15 mouse cellular contexts compared by ENCODE assay signal in the genomic region with DNA sequence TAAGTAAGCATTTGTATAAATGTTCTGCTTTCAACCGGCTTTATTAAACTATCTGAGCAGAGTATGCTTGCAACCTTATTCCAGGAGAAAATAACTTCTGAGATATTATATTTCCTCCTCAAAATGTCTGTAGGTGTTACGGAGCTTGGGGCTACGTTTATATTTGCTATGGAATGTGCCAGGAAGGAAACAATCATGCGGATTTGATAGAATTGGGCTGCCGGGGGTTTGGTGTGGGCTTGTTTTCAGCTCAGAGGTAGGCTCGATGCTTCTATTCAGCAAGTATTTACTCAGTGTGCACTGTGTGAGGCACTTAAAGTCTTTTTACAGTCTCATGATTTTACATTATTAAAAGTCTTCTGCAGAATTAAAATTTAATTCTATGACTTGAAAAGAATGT. TPM values are rescaled to one million over a fixed set of nuclear protein-coding genes. Genes with fewer than 3 reads are reported as not detected.
"Had no signal": no experiment of that assay in that cellular context is flagged by ENCODE, and none has a peak within 500 bp of the region (broad histone marks: within the 10 kb centered on the region; RNA-seq: fewer than 3 reads in every experiment).

No protein-coding gene starts in this region.

- H3K4me2 ChIP-seq: liver, embryonic 12.5 days; lung, embryonic 15.5 days; midbrain, embryonic 11.5 days; midbrain, embryonic 15.5 days; neural tube, embryonic 12.5 days had no signal

- H3K9me3 ChIP-seq: liver, embryonic 12.5 days; lung, embryonic 15.5 days; megakaryocyte, embryonic 14.5 days; midbrain, embryonic 15.5 days; neural tube, embryonic 12.5 days had no signal

- DNase-seq: kidney, adult 8-10 months; kidney, postnatal 25 days; lung, postnatal 36 days; retina, postnatal 1 day; thymus, postnatal 4 days had no signal

- H3K4me3 ChIP-seq: left cerebral cortex, adult 2 months; liver, embryonic 12.5 days; lung, embryonic 15.5 days; megakaryocyte, embryonic 14.5 days; midbrain, embryonic 15.5 days; neural tube, embryonic 12.5 days had no signal

- H3K9ac ChIP-seq: liver, embryonic 12.5 days; lung, embryonic 15.5 days; midbrain, embryonic 15.5 days; neural tube, embryonic 12.5 days had no signal

- H3K4me1 ChIP-seq: neural tube, embryonic 12.5 days had no signal

- H3K27ac ChIP-seq: left cerebral cortex, adult 2 months; liver, embryonic 12.5 days; lung, embryonic 15.5 days; midbrain, embryonic 15.5 days; neural tube, embryonic 12.5 days had no signal

- ATAC-seq: intestine, postnatal 0 days; liver, embryonic 12.5 days; midbrain, embryonic 15.5 days had no signal

- H3K27me3 ChIP-seq: liver, embryonic 12.5 days; lung, embryonic 15.5 days; midbrain, embryonic 15.5 days; neural tube, embryonic 12.5 days had no signal

- H3K36me3 ChIP-seq: liver, embryonic 12.5 days; lung, embryonic 15.5 days; midbrain, embryonic 15.5 days; neural tube, embryonic 12.5 days had no signal

RNA-seq across cellular contexts. Expression of a gene that starts 3.4 kb away (rescaled TPM):
- total RNA-seq: monocyte, adult 5-6 weeks; neutrophil, adult 5-6 weeks had no signal

RNA-seq across cellular contexts. Expression of a gene that starts 4.1 kb away (rescaled TPM):
- total RNA-seq: monocyte, adult 5-6 weeks had no signal
